Mouse (Mus musculus): ENCODE measurements around the gene Col20a1. TPM values are rescaled to one million over a fixed set of nuclear protein-coding genes. Genes with fewer than 3 reads are reported as not detected.
A peak's percentile ranks its signal among the peaks of the same experiment; 100 is the strongest.

Gene Col20a1
- polyA plus RNA-seq, 1 experiment from 2014 or later: 0.35 TPM

DNA sequence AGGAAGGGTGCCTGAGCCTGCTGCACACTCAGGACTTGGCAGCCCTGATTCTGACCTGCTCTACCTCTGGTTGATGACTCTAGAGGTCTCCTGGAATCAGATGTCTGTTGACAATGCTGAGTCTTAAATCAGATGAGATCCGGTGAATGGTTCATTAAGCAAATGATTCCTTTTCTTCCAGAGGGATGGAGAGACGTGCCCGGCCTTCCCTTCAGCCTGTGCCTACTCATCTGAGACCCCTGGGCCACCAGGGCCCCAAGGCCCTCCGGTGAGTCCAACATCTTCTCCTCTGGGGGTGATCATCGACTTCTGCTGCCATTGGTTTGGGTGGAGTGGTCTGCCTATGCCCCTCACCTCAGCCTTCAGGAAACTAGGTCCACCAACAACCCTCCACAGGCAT lies 22.0 kb downstream of the Col20a1 start:
- Histone ChIP-seq H3K36me3 (no peaks in the 10 kb centered on the region), H3K27ac (no peak overlapping the region), H3K4me3 (no peak overlapping the region), H3K4me1 (replicated peaks) (peaks cover 48% of the 10 kb centered on the region), H3K27me3 (ENCODE audit: insufficient read depth, poor library complexity, severe bottlenecking) (peaks cover 4% of the 10 kb centered on the region), H3K9me3 (no peaks in the 10 kb centered on the region)
- no peak for DNase-seq (ENCODE audit: low spot score)
- 64% methylated on average over 5 of the region's 5 CpGs for WGBS

DNA sequence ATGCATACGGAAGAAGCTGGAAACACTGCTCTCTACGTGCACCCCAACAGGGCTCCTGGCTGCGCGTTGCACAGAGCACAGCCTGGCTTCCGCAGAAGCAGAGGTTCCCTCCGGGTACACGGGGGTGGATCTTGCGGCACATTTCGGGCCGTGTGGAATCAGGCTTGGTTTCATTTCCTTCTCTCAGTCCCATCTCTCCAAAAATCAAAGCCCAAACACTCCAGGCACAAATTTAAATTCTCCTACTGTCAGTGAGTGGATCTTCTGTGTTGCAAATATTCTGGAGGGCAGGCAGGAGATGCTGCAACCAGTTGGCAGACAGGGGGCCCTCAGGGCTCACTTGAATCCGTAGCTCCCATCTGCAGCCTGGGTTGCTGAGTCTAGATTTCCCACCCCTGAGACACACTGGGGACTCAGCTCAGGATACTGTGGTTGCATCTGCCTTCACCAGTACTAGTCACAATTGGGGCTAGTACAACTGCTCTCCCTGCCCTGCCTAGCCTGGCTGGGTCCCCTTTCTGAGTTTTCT lies 45.1 kb downstream of the Col20a1 start:
- no peak for DNase-seq (ENCODE audit: low spot score)
- 86% methylated on average over 11 of the region's 11 CpGs for WGBS
- Histone ChIP-seq H3K27me3 (ENCODE audit: insufficient read depth, poor library complexity, severe bottlenecking) (peaks cover 9% of the 10 kb centered on the region), H3K27ac (no peak overlapping the region), H3K4me3 (no peak overlapping the region), H3K4me1 (replicated peaks) (peaks cover 29% of the 10 kb centered on the region), H3K36me3 (peaks cover 100% of the 10 kb centered on the region), H3K9me3 (no peaks in the 10 kb centered on the region)

DNA sequence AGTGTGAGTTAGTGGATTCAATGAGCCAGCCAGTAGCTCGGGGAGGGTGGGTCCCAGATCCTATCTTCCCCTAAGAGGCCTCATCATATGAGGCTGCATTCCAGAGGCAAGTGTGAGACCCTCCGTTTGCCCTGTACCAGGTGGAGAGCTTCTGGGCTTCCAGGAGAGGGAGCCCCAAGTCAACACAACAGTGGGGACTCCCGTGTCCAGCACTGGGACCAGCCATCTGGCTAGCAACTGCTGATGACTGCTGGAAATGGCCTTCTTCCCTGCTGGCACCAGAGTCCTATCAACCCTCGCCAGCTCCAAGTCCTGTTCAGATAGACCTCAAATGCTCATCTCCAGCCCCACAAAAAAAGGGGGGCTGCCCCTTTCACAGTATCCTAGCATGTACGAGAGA lies 46.1 kb downstream of the Col20a1 start:
- H3K27ac ChIP-seq: no peak overlapping the region
- peaks cover 19% of the 10 kb centered on the region for H3K27me3 ChIP-seq (ENCODE audit: insufficient read depth, poor library complexity, severe bottlenecking)
- WGBS: 53% methylated on average over 5 of the region's 5 CpGs
- DNase-seq (ENCODE audit: low spot score): peak; percentile 24
- H3K4me1 ChIP-seq (replicated peaks): peaks cover 36% of the 10 kb centered on the region
- H3K4me3 ChIP-seq: no peak overlapping the region
- peaks cover 93% of the 10 kb centered on the region for H3K36me3 ChIP-seq
- H3K9me3 ChIP-seq: no peaks in the 10 kb centered on the region

DNA sequence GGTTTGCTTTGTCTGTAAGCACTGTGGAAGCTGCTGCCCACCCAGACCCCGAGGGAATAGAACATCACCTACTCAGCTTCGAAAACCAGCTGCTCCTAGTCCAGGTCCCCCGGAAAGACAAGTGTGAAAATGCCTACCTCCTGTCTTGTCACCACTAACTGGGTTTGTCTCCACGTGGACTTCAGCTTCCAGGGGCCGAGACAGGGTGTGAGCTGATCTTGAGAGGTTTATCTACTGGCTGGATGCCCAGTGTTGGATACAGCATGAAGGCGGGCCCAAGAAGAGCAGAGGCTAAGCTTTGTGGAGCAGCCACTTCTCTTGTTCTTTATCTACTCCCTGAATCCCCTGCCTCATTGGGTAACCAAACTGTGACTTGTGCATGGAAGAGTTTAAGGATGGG lies 47.0 kb downstream of the Col20a1 start:
- Histone ChIP-seq H3K27ac (no peak overlapping the region), H3K4me1 (replicated peaks) (peaks cover 37% of the 10 kb centered on the region), H3K27me3 (ENCODE audit: insufficient read depth, poor library complexity, severe bottlenecking) (peaks cover 28% of the 10 kb centered on the region), H3K4me3 (no peak overlapping the region), H3K9me3 (no peaks in the 10 kb centered on the region), H3K36me3 (peaks cover 84% of the 10 kb centered on the region)
- WGBS: 80% methylated on average over 6 of the region's 6 CpGs
- DNase-seq (ENCODE audit: low spot score): no peak

DNA sequence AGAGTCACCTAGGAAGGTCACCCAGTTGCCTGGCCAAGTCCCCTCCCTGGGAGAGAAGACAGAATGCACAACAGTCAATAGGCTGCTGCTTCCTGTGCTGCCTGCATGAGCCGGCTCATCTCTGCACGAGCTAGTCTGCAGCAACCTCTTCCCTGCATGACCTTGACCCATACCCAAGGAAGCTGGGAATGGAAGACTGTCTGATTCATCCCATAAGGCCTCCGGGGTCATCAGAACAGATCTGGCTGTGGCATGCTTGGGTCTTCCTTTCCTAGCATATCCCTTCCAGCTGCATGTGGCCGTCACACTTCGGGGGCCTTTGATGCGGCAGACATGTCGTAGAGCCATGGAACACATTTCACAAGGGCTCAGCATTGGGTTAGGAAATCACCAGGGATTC lies 48.9 kb downstream of the Col20a1 start:
- Histone ChIP-seq H3K36me3 (peaks cover 65% of the 10 kb centered on the region), H3K27me3 (ENCODE audit: insufficient read depth, poor library complexity, severe bottlenecking) (peaks cover 46% of the 10 kb centered on the region), H3K27ac (no peak overlapping the region), H3K9me3 (no peaks in the 10 kb centered on the region), H3K4me1 (replicated peaks) (peaks cover 53% of the 10 kb centered on the region), H3K4me3 (no peak overlapping the region)
- WGBS: 87% methylated on average over 7 of the region's 7 CpGs
- no peak for DNase-seq (ENCODE audit: low spot score)

DNA sequence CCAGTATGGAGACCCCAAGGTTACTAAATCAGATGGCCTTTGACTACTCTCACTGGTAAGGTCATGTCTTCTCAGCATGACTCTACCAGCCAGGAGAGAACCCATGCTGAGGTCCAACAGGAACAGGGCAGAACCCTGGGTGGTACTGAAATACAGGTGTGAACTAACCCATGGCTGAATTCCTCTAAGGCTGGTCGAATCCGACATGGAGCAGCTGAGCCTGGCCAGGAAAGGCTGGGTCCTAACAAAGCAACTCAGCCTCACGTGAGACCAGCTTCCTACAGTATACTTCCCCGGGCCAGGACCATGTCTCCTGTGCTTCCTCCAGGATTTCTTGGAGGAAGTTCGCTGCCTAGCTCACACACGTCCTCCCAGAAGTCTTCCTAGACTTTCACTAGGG lies 50.2 kb downstream of the Col20a1 start:
- WGBS: 77% methylated on average over 6 of the region's 6 CpGs

DNA sequence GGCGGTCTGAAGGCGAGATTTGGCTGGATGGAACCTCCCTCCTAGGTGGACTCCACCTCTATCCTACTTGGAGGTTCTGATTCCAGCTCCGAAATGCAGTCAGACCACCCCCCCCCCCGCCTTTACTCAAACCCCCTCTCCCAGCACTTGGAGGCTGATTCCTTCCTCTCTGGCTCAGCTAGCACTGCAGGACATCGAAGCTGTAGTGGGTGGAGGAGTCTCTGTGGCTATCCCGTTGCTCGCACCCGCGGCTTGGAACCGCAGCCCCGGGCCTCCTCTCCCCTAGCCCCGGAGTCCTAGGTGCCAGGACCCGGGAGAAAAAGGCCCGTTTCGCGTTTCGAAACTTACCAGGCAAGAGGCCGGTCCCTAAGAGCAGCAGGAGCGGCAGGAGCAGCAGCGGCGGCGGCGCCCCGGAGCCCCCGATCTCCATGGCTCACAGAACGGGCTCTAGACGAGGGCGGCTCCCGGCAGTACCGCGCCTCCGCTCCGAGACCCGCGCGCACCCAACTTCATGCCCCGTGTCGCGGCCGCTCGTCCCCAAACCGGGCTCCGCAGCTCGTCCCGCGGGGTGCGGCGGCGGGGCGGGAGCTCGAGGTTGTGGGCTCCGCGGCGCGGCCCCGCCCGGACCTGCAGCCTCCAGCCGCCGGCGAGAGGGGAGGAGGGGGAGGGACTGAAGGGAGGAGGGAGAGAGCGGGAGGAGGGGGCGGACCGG lies 52.5 kb downstream of the Col20a1 start:
- Histone ChIP-seq H3K27me3 (ENCODE audit: insufficient read depth, poor library complexity, severe bottlenecking) (peaks cover 78% of the 10 kb centered on the region), H3K27ac (peak overlapping the region; percentile 92), H3K36me3 (peaks cover 29% of the 10 kb centered on the region), H3K4me3 (peak overlapping the region; percentile 78), H3K4me1 (replicated peaks) (peaks cover 87% of the 10 kb centered on the region), H3K9me3 (no peaks in the 10 kb centered on the region)
- under 1% methylated on average over 63 of the region's 63 CpGs for WGBS
- DNase-seq (ENCODE audit: low spot score): peak; percentile 73

More for the DNA sequence above, 50.2 kb downstream of the Col20a1 start:
- Histone ChIP-seq H3K36me3 (peaks cover 51% of the 10 kb centered on the region), H3K4me1 (replicated peaks) (peaks cover 67% of the 10 kb centered on the region), H3K4me3 (no peak overlapping the region), H3K27me3 (ENCODE audit: insufficient read depth, poor library complexity, severe bottlenecking) (peaks cover 60% of the 10 kb centered on the region), H3K9me3 (no peaks in the 10 kb centered on the region), H3K27ac (no peak overlapping the region)
- DNase-seq (ENCODE audit: low spot score): no peak

DNA sequence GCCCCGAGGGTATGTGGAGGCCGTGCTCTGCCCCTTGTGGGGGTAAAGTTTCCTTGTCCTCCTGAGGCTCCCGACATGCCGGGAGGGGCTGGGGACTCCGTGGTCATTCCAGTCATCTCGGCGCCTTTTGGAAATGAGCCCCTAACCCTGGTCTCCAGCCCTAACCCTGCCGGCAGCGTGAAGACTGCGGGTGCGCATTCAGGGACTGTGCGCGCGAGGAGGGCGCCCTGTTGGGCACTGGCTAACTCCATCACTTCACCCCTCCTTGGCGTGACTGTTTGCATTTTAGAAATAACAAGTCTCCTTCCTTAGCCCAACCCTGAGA lies 53.0 kb downstream of the Col20a1 start:
- peaks cover 78% of the 10 kb centered on the region for H3K27me3 ChIP-seq (ENCODE audit: insufficient read depth, poor library complexity, severe bottlenecking)
- H3K27ac ChIP-seq: peak overlapping the region; percentile 92
- peak overlapping the region; percentile 78 for H3K4me3 ChIP-seq
- WGBS: under 1% methylated on average over 16 of the region's 16 CpGs
- peaks cover 91% of the 10 kb centered on the region for H3K4me1 ChIP-seq (replicated peaks)
- no peaks in the 10 kb centered on the region for H3K9me3 ChIP-seq
- DNase-seq (ENCODE audit: low spot score): no peak
- H3K36me3 ChIP-seq: peaks cover 24% of the 10 kb centered on the region

DNA sequence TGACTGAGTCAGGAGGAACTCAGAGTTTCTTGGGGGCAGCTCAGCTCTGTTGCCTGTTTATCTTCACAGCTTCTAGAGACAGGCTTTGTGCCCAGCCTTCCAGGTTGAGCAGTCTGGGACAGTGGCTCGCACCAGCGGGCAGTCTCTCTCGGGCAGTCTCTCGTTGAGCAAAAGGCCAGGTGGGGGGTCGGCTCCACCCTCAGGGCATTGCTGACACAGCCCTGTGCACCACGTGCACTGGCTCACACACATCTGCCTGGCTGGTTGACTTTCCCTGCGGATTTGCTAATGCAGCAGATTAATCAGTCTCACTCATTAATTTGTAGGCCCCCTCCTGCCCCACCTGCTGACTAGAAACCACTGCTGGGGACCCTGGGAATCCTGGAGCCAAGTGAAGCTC lies 55.6 kb downstream of the Col20a1 start:
- peak; percentile 38 for DNase-seq (ENCODE audit: low spot score)
- peaks cover 84% of the 10 kb centered on the region for H3K4me1 ChIP-seq (replicated peaks)

DNA sequence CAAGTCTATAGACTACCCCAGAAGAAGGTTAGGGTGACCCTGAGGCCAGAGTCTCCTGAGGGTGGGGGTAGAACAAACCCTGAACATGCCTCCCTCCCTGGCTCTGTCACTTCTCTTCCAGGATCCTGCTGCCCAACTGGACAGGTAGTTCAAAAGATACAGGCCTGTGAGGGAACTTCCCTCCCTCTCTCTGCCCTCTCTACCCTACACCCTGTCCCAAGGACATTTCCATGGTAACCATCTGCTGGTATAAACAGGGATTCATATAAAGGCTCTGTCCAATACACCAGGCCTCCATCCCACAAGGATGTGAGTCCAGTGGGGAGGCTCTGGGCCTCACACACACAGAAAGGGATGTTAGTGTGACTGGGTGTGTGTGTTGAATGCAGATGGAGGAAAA lies 56.0 kb downstream of the Col20a1 start:
- no peak for DNase-seq (ENCODE audit: low spot score)
- Histone ChIP-seq H3K27me3 (ENCODE audit: insufficient read depth, poor library complexity, severe bottlenecking) (peaks cover 60% of the 10 kb centered on the region), H3K36me3 (no peaks in the 10 kb centered on the region), H3K4me1 (replicated peaks) (peaks cover 80% of the 10 kb centered on the region), H3K27ac (peak overlapping the region; percentile 76), H3K9me3 (no peaks in the 10 kb centered on the region), H3K4me3 (no peak overlapping the region)

More for the DNA sequence above, 55.6 kb downstream of the Col20a1 start:
- Histone ChIP-seq H3K27ac (peak overlapping the region; percentile 76), H3K4me3 (no peak overlapping the region), H3K27me3 (ENCODE audit: insufficient read depth, poor library complexity, severe bottlenecking) (peaks cover 64% of the 10 kb centered on the region), H3K9me3 (no peaks in the 10 kb centered on the region), H3K36me3 (no peaks in the 10 kb centered on the region; the same call in 1 of the 2 replicates)
- WGBS: 3% methylated on average over 7 of the region's 7 CpGs

DNA sequence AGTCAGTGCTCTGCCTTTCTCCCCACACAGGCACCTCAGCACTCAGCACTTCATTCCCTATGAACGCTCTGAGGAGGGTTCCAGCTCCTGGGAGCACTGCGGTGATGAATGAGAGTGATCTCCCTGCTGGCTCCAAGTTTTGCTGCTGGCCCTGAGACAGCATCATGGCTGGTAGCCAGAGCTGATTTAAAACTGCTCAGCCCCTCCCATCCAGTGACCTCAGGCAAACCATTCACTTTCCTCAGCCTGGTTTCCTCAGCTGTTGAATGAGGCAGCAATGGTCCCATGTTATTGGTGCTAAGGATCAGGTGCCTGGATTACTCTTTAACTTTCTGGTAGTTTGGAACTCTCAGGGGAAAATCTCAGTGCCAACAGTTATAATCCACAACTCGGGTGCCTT lies 57.1 kb downstream of the Col20a1 start, which contains the start of gene Chrna4:
Chrna4 (minus strand) TSS at position 110 of the 400 bp plus-strand sequence.
- H3K4me1 ChIP-seq (replicated peaks): peaks cover 73% of the 10 kb centered on the region
- no peaks in the 10 kb centered on the region for H3K9me3 ChIP-seq
- 56% methylated on average over 3 of the region's 3 CpGs for WGBS
- DNase-seq (ENCODE audit: low spot score): no peak
- no peaks in the 10 kb centered on the region for H3K36me3 ChIP-seq
- peak within 1 kb of the TSS; percentile 76 for H3K27ac ChIP-seq
- no peak within 1 kb of the TSS for H3K4me3 ChIP-seq
- peaks cover 49% of the 10 kb centered on the region for H3K27me3 ChIP-seq (ENCODE audit: insufficient read depth, poor library complexity, severe bottlenecking)

DNA sequence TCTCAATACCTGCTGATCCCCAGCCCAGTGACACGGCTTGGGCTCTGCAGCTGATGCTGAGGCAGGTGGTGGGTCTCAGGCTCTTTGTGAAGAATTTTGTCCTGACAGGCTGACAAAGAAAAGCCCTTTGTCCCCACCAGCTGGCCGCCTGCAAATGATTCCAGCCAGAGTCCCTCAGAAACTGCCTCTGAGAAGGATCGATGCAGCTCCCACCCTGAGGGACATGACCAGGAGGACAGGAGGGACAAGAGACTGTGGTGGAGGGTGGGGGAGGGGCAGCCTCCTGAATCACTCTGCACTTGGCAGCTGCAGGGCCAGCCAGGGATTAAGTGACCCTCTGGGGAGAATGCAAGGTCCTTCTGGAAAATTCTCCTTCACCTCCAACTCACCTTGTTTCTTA lies 57.7 kb downstream of the Col20a1 start:
- 10% methylated on average over 3 of the region's 3 CpGs for WGBS
- peak overlapping the region; percentile 76 for H3K27ac ChIP-seq

DNA sequence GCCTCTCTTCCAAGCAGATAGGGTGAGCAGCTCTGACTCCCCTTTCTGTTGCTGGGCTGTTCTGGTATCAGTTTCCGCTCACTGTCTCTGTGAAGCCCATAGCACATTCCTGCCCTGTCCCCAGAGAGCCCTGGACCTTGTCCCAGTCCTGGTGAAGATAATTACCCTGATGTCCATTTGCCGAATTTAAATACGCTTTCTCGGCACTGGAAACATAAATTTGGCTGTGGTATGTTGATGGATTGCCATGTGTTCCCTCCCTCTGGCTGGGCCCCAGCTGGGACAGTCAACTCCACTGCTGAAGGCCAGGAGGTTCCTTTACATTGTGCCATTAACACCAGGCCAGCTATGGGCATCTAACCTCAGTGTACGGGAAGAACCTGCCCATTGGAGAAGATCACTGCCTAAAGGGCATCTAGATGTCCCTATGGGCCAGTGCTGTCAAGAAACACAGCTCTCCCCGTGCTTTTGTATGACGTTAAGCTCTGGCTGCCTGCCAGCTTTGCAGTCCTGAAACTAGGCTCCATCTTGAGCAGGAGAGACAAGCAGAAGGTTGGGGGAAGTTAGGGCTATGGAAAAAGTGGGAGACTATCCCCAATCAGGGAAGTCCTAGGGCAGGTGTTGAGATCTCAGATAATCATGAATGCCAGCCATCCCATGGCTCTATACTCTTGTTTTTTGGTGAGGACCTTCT lies 62.1 kb downstream of the Col20a1 start:
- H3K27ac ChIP-seq: no peak overlapping the region
- H3K4me3 ChIP-seq: no peak overlapping the region
- H3K4me1 ChIP-seq (replicated peaks): peaks cover 37% of the 10 kb centered on the region
- no peaks in the 10 kb centered on the region for H3K9me3 ChIP-seq
- no peaks in the 10 kb centered on the region; the same call in 1 of the 2 replicates for H3K27me3 ChIP-seq (ENCODE audit: insufficient read depth, poor library complexity, severe bottlenecking)
- WGBS: 77% methylated on average over 7 of the region's 7 CpGs
- no peaks in the 10 kb centered on the region for H3K36me3 ChIP-seq
- DNase-seq (ENCODE audit: low spot score): no peak

More for the DNA sequence above, 57.7 kb downstream of the Col20a1 start:
- no peaks in the 10 kb centered on the region for H3K9me3 ChIP-seq
- no peaks in the 10 kb centered on the region for H3K36me3 ChIP-seq
- no peak overlapping the region for H3K4me3 ChIP-seq
- H3K27me3 ChIP-seq (ENCODE audit: insufficient read depth, poor library complexity, severe bottlenecking): peaks cover 43% of the 10 kb centered on the region
- H3K4me1 ChIP-seq (replicated peaks): peaks cover 69% of the 10 kb centered on the region
- DNase-seq (ENCODE audit: low spot score): peak; percentile 74
